Mouse (Mus musculus) urinary bladder, adult 18-20 months (tissue): ENCODE measurements around the gene Ppp1r16b.
A peak's percentile ranks its signal among the peaks of the same experiment; 100 is the strongest.

Experiments used
- DNase-seq, 2 experiments: peaks; one replicate each; pipeline ENCODE4 v3.0.0; 2022; ENCODE audit warnings: low spot score in 2 of 2, mixed read lengths in 2 of 2

Ppp1r16b gene

GRCm38 (mm10) chr2:158768350-158768749 lies 103.2 kb downstream of the Ppp1r16b start:
- DNase-seq: no peak

- DNase-seq: no peak
Observed at GRCm38 (mm10) chr2:158768771-158769170, 103.6 kb downstream of the Ppp1r16b start.

DNA sequence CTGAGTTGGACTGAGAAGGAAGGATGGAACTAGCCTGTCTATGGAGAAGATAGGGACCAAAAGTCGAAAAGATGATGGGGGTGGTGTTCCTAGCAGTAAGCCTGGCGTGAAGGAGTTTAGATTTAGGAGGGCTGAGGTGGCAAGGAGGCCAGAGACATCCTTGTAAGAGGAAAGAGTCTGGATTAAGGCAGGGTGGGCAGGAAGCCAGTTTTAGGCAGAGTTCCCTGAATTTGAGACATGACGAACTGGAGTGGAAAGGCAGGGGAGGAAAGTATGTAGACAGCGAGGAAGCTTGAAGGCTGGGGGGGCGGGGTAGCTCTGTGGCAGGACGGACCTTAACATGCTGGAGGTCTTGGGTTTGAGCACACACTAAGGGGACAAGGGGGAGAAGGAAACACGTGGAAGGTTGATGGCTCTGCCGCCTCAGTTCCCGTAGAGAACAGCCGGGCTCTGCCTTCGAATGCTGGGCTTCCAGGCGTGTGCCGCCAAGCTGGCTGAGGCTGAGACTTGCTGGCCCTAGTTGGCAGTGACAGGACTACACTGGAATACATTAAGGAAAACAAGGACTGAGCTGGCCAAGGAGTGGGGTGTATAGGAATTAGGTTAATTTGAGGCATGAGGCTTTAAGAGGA lies 105.0 kb downstream of the Ppp1r16b start:
- DNase-seq: no peak

DNA sequence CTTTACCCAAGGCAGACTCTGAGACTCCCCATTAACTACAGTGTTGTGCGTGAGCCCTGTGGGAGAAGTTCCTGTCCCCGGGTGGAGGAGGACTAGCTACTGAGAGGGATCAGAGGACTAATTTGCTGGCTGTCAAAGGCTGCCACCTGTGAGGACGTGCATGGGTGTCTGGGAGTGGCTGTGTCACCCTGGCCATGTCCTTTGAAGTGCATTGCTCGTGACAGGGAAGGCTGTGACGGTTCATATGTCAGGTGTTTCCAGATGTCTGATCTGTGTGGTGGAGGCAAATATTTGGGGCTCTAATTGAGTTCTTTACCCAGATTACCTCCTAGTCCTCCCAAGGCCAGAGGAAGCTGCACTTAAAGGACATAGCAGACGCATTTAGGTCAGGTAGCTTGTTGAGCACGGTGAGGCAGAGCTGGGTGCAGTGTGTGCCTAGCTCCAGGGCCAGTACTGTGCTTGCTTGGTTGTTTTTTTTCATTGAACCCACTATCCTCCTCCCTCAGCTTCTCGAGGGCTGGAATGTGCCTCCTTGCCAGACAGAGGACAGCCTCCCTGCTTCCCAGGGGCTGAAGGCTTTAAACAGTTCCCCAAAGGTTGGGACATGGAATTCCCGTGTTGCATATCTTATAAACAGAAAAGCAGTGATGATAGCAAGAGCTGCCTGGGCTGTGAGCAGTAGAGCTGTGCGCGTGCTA lies 106.0 kb downstream of the Ppp1r16b start:
- no peak for DNase-seq

DNA sequence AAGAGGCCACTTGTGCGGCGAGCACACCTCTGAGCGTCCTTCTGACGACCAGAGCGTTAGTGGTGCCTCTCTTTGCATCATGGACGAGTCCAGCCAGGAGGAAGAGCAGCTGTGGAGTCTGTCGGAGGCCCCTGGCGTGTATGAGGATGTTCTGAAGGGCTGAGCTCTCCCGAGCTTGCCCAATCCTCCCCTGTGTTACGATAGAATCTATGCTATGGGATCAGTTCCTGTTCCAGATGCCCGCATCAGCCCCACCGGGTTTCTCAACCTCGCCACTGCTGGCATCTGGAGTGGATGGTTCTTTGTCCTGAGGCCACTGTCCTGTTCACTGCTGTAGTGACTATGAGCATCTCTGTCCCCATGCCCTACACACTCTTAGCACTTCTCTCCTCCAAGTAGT lies 107.6 kb downstream of the Ppp1r16b start:
- DNase-seq: no peak

DNA sequence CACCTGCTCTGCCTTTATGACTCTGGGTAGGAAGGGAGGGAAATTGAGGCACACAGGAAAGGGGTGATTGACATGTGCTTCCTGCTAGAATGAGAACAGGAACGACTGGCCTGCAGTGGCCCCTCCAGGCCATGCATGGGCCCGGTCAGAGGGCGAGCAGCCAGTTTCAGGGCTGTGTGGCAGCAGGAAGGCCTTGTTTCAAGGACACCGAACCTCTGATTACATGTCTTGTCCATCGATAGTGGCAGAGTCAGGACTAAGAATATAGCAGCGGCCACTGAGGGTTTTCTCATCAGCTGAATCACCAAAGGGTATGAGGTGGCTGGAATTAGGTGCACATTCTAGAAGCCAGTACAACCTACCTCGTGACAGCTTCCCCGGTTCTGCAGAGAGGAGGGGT lies 109.7 kb downstream of the Ppp1r16b start:
- no peak for DNase-seq

DNA sequence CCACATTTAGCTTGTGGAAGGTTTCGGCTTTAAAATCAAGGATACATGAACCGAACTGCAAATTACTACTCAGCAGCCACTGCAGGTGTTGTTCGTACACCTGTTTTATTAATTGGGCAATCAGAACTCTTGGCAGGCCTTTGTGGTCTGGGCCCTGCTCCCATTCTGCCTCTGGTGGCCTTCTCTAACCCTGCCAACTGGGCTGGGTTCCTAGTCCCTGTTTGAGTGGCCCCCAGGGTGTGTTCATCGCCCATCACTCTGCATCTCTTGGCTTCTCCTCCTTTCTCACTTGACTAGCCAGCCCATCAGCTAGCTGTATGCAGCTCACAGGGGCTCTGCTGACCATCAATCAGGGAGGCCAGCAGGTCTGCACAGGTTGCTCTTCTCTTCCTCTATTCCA lies 111.5 kb downstream of the Ppp1r16b start:
- no peak for DNase-seq

GRCm38 (mm10) chr2:158777490-158777889 lies 112.3 kb downstream of the Ppp1r16b start:
- DNase-seq: peak in 1 of 2 experiments; percentile 24

DNA sequence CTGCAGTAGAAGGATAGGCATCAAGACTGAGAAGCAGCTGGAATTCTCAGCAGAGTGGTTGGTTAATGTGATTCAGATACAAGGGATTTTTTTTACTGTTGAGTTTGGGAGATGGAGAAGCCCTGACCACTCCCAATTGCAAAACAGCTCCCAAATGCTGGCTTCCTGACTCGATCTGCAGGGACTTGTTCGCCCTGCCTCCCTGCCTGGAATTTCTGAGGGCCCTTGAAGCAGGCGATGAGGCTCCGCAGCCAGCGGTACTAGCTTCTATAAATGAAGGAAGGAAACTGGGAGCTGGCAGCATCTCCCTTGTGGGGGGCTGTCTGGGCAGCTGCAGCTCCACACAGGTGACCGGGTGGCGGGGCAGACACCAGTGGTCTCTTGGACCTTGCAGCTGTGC lies 113.2 kb downstream of the Ppp1r16b start:
- peak in 1 of 2 experiments; percentile 24 for DNase-seq

DNA sequence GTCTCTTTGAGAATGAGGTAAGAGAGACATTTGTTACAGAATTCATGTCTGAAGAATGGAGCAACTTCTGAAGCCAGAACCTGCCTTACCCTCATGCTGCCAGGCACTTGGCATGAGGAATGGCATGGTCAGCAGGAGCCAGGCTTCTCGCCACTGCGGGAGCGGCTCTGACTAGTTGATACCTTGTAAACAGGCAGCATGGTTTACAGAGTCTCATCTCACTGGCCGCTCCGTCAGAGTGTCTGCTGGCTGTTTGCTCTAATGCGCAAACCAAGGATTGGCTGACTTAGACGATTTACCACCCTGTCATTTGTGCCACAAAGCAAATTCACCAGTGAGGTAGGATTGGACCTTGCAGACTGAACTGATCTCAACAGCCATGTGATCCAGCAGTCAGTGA lies 115.9 kb downstream of the Ppp1r16b start:
- DNase-seq: no peak

DNA sequence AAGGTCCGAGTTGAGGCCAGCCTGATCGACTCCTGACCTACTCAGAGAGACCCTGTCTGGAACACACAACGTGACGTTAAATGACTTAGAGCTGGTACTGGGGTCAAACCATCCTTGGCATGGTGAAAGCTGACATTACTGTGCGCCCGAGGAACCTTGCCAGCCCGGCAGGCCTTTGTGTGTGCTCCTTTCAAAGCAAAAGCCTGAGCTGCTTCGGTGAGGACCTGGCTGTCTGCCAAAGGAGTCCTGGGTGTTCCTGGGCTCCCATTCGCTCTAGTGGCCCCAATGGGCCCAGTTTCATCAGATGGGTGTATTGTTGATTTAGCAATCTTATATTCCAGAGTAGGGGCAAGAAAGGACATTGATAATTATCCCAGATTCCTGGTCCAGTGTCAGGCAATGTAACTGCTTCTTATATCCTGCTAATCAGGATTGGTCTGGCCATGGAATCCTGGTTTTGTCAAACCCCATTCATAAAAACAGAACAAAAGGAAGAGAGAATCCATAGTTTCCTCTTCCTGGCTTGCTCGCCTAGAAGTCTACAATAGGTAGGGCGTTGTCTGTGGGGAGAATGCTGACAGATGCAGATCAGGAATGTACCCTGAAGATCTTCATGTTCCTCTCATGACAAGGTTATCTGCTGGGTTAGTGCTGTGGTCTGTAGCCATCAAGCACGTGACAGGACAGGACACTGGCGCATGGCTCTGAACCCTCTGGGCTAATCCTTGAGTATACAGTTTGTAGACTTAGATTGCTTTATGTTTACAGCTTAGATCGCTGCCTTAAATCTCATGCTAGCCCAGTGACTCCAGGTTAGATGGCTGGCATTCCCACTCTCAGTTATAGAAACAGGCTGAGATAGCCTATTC lies 122.0 kb downstream of the Ppp1r16b start:
- no peak for DNase-seq

DNA sequence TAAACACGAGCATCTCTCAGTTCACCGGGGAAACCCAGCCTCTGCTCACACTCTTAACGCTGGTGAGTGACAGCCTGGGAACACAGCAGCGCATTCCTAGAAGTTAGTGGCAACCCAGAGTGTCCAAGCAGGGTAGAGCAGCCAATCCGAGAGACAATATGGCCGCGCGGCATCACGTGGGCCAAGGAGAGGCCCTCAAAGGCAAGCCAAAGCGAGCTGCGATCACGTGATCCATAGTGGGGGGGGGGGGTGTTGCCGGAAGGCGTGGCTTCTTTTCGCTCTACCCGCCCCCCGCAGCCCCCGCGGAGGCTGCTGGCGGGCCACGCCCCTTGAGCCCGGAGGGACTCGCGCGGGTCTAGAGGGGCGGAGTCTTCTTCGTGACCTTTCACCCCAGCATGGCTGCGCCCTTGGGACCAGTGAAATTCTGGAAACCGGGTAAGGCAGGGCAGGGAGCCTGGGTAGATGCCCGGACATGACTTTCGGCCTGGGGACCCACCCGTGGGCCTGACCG lies 129.4 kb downstream of the Ppp1r16b start, which contains the start of gene Dhx35:
Gene Dhx35 (plus strand): TSS at position 314 of the 511 bp plus-strand sequence.
- DNase-seq: peak; percentile 83 to 90

DNA sequence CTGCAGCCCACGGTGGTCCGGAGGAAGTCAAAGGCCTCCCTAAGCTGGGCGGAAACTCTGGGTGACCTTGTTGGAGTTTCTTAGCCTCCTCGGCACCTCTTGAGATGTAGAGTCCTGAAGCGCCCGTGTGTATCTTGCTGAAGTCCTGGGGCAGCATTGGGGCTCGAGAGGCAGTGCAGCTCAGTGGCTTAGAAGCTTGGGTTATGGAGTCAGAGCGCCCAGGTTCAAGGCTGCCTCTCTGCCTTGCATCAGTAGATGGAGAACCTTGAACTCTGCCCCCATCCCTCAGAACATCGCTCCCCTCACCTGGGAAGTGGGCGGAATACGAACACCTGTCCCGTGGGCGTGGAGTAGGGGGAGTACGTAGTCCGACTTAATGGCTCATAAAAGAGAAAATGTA lies 129.8 kb downstream of the Ppp1r16b start:
- peak in 1 of 2 experiments; percentile 10 for DNase-seq

GRCm38 (mm10) chr2:158795875-158796274 lies 130.7 kb downstream of the Ppp1r16b start:
- DNase-seq: no peak

DNA sequence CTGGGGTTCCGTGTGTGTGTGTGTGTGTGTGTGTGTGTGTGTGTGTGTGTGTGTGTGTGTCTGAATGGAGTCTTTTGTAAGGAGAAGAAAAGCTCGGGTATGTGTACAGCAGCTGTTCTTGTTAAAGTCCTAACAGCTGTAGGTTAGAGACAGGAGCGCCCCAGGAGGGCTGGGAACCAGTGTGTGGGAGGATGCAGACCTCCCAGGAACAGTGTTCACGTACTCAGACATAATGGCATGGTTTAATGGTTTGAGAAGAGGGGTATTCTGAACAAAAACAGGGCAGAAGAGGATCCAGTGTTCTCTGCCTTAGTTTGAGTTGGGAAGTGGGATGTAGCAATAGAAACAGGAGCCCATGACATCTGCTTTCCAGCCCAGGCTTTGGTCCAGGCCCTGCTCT lies 134.1 kb downstream of the Ppp1r16b start:
- no peak for DNase-seq

DNA sequence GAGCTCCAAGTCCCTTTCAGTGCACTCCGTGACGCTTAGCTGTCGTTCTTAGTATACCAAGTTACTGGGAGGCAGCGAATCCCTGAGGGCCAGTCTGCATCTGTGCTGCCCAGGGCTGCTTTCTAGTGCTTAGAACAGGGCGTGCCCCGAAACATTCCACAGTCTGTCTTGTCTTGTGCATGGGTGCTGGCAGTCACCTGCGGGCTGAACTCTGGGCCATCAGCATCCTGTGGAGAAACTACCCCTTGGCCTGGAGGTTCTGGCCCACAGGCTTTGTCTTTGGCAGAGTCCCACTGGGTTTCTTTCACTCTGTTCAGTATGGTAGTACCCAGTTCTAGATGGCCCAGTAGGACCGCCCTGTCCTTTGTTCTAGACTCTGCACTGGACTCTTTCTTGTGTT lies 135.6 kb downstream of the Ppp1r16b start:
- no peak for DNase-seq

DNA sequence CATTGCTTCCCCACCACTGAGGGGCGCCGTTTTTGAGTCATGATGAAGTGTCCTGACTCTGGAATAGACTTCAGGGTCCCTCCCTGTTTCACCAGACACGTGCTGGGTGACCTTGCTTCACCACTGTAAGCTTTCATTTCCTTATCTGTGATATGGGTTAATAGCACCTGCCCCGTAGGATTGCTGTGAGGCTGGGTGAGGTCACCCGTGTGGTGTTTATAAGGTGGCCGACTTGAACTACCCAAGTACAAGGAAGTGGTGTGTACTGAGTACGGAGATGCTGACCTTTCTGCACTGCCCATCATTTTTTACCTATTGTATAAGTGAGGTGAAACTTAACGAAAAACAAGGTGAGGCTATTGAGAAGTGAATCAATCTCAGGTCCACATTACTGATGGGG lies 138.4 kb downstream of the Ppp1r16b start:
- DNase-seq: no peak

DNA sequence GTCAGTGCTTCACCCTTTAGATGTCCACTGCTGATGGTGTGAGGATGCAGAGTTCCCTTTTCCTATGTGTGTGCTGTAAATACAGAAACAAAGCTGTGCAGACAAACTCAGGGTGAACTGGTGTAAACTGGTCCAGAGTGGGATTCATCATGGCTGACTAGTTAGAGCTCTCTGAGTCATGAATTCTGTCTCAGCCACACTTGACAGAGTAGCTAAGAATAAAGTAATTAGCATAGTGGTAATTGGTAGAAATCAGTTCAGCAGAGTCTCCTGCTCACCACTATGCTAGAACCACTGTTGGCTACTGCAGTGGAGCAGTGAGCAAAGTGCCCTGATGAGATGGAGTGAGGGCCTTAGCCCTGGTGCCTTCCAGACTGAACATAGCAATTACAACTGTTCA lies 150.5 kb downstream of the Ppp1r16b start:
- no peak for DNase-seq
